Mouse (Mus musculus): ENCODE data around the gene Mylk2. TPM values are rescaled to one million over a fixed set of nuclear protein-coding genes. Genes with fewer than 3 reads are reported as not detected.

Gene Mylk2
- polyA plus RNA-seq, 1 experiment from 2014 or later, result 0.08 TPM

DNA sequence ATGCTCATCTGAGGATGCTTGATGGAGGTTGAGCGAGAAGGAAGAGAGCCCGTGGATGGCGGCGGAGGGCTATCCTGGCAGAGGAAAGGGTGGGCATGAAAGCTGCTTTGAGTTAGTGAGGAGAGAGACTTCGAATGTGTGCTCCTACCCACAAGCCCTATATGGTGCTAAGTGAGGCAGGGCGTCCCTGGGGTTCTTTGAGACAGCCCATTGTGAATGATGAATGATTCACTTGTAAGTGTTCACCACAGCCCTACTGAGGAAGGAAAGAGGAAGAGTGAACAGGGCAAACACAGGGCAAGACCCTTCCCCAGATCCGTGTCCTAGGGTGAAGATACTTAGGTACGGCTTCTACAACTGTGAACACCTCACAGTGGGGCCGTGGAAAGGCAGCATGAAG is 15.7 kb downstream of the Mylk2 start:
- no peak for DNase-seq (ENCODE audit: low spot score)
- H3K4me3 ChIP-seq (ENCODE audit: low read depth, low read length), result no peak overlapping the region
- no peaks in the 10 kb centered on the region for H3K27me3 ChIP-seq (ENCODE audit: control insufficient read depth, insufficient read depth, low read length)
- H3K36me3 ChIP-seq (replicated peaks; ENCODE audit: control insufficient read depth, insufficient read depth, low read depth, low read length), result no peaks in the 10 kb centered on the region
- no peak overlapping the region for H3K9ac ChIP-seq (replicated peaks; ENCODE audit: low read length)
- no peak overlapping the region for H3K27ac ChIP-seq (replicated peaks; ENCODE audit: low read depth, low read length)
- WGBS, result 56% methylated on average over 9 of the region's 9 CpGs
- H3K4me2 ChIP-seq (ENCODE audit: low read depth, low read length), result no peak overlapping the region
- ATAC-seq (replicated peaks; ENCODE audit: insufficient number of reproducible peaks, low FRiP score, low TSS enrichment, low read depth), result no peak
- H3K4me1 ChIP-seq (ENCODE audit: control insufficient read depth, insufficient read depth, low read length), result peaks cover 9% of the 10 kb centered on the region
- H3K9me3 ChIP-seq (replicated peaks; ENCODE audit: control insufficient read depth, low read length), result no peaks in the 10 kb centered on the region

DNA sequence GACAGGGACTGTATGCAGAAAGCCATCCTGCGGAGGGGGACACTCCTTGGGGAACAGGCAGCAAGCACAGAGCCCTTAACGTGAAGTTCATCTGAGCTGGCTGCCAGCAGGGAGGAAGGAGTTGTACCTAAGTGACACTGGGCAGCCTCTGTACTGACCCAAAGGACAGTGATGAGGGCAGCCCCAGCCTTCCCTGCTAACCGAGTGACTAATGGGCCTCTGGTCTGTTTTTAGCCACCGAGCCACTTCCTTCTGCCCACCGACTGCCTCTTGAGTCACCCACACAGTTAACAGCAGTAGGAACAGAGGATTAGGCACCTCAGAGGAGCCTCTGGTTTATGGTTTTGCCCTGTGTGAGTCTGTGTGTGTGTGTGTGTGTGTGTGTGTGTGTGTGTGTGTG is 16.2 kb downstream of the Mylk2 start:
- ATAC-seq (replicated peaks; ENCODE audit: insufficient number of reproducible peaks, low FRiP score, low TSS enrichment, low read depth) (no peak), DNase-seq (ENCODE audit: low spot score) (no peak)
- Histone ChIP-seq H3K27me3 (ENCODE audit: control insufficient read depth, insufficient read depth, low read length) (no peaks in the 10 kb centered on the region), H3K9me3 (replicated peaks; ENCODE audit: control insufficient read depth, low read length) (no peaks in the 10 kb centered on the region), H3K4me2 (ENCODE audit: low read depth, low read length) (no peak overlapping the region), H3K4me1 (ENCODE audit: control insufficient read depth, insufficient read depth, low read length) (peaks cover 7% of the 10 kb centered on the region), H3K9ac (replicated peaks; ENCODE audit: low read length) (no peak overlapping the region), H3K36me3 (replicated peaks; ENCODE audit: control insufficient read depth, insufficient read depth, low read depth, low read length) (no peaks in the 10 kb centered on the region), H3K4me3 (ENCODE audit: low read depth, low read length) (no peak overlapping the region), H3K27ac (replicated peaks; ENCODE audit: low read depth, low read length) (no peak overlapping the region)
- 61% methylated on average over 5 of the region's 5 CpGs for WGBS

DNA sequence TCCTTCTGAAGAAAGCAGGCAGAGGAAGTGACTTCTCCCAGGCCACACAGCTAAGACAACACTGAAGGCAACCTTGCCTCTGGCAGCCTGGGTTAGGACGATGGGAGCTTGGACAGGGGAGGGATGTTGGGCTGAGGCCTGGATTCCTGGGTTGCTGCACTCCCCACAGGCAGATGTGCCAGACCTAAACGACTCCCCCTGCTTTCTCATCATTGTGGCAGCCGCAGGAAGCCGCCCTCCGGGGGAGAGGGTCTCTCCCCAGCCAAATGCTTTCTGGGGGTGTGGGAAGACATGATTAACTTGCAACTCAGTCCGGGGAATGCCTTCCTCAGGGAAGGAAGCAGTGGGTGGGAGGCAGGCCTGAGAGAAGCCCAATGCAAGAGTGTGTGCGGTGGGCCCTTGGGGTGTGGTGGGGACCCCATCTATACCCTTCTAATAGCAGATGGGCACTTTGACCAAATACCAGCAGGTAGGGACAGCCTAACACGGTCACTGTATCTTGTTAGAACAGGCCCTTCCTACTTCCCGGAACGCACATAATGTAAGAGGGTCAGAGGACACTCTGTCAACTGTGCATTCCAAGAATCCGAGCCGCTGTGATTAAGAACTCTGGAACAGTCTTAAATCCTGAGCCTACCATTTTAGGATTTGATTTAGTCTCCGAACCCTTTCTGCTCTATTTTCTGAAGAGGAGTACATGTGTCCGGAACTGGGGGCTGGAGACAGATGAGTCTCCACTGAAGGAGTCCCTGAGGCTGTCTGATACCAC is 17.3 kb downstream of the Mylk2 start:
- no peak overlapping the region for H3K27ac ChIP-seq (replicated peaks; ENCODE audit: low read depth, low read length)
- no peak overlapping the region; the same call in 1 of the 2 replicates for H3K9ac ChIP-seq (replicated peaks; ENCODE audit: low read length)
- peaks cover 7% of the 10 kb centered on the region for H3K4me1 ChIP-seq (ENCODE audit: control insufficient read depth, insufficient read depth, low read length)
- no peak overlapping the region for H3K4me3 ChIP-seq (ENCODE audit: low read depth, low read length)
- H3K4me2 ChIP-seq (ENCODE audit: low read depth, low read length), result no peak overlapping the region
- H3K9me3 ChIP-seq (replicated peaks; ENCODE audit: control insufficient read depth, low read length), result no peaks in the 10 kb centered on the region
- no peak for DNase-seq (ENCODE audit: low spot score)
- no peak for ATAC-seq (replicated peaks; ENCODE audit: insufficient number of reproducible peaks, low FRiP score, low TSS enrichment, low read depth)
- no peaks in the 10 kb centered on the region for H3K36me3 ChIP-seq (replicated peaks; ENCODE audit: control insufficient read depth, insufficient read depth, low read depth, low read length)
- no peaks in the 10 kb centered on the region for H3K27me3 ChIP-seq (ENCODE audit: control insufficient read depth, insufficient read depth, low read length)
- 42% methylated on average over 14 of the region's 14 CpGs for WGBS

- Histone ChIP-seq H3K27me3 (ENCODE audit: control insufficient read depth, insufficient read depth, low read length) (no peaks in the 10 kb centered on the region), H3K9me3 (replicated peaks; ENCODE audit: control insufficient read depth, low read length) (no peaks in the 10 kb centered on the region), H3K4me2 (ENCODE audit: low read depth, low read length) (no peak overlapping the region), H3K4me1 (ENCODE audit: control insufficient read depth, insufficient read depth, low read length) (peaks cover 7% of the 10 kb centered on the region), H3K4me3 (ENCODE audit: low read depth, low read length) (no peak overlapping the region), H3K36me3 (replicated peaks; ENCODE audit: control insufficient read depth, insufficient read depth, low read depth, low read length) (no peaks in the 10 kb centered on the region), H3K9ac (replicated peaks; ENCODE audit: low read length) (no peak overlapping the region), H3K27ac (replicated peaks; ENCODE audit: low read depth, low read length) (no peak overlapping the region)
- DNase-seq (ENCODE audit: low spot score) (no peak), ATAC-seq (replicated peaks; ENCODE audit: insufficient number of reproducible peaks, low FRiP score, low TSS enrichment, low read depth) (no peak)
- 70% methylated on average over 3 of the region's 3 CpGs for WGBS
Observed at GRCm38 (mm10) chr2:152928988-152929370, 17.8 kb downstream of the Mylk2 start.

GRCm38 (mm10) chr2:152930276-152930675 is 19.1 kb downstream of the Mylk2 start:
- no peak overlapping the region for H3K27ac ChIP-seq (replicated peaks; ENCODE audit: low read depth, low read length)
- WGBS, result 27% methylated on average over 2 of the region's 2 CpGs

DNA sequence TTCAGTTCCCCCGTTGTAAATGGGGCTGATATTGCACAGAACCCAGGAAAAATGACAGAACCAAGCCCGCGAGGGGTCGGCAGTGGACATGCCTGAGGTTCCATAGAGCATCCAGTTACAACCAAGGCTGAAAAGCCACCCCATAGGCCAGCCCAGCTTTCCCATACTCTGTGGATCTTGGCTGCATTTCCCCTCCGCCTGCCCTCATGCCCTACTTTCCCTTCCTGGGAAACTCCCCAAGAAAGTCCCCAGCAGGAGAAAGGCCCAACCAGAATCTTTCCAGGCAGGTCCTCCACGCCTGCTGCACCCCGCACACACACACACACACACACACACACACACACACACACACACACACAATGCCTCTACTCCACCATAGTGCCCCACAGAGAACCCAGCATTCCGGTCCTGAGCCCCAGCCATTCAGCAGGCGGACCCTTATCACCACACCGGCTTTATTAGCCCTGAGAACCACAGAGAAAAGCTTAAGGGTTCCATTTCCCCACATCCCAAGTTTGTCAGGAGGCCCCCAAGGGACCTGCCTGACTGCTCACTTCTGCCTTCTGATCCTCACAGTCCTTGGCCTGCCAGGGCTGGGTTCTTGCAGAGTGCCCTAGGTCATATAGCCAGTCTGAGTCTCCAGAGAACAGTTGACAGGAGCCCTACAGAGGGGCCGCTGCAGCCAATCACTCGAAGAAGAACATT is 20.5 kb downstream of the Mylk2 start:
- Histone ChIP-seq H3K27me3 (ENCODE audit: control insufficient read depth, insufficient read depth, low read length) (no peaks in the 10 kb centered on the region), H3K4me3 (ENCODE audit: low read depth, low read length) (no peak overlapping the region), H3K9me3 (replicated peaks; ENCODE audit: control insufficient read depth, low read length) (no peaks in the 10 kb centered on the region), H3K27ac (replicated peaks; ENCODE audit: low read depth, low read length) (no peak overlapping the region), H3K36me3 (replicated peaks; ENCODE audit: control insufficient read depth, insufficient read depth, low read depth, low read length) (no peaks in the 10 kb centered on the region), H3K4me1 (ENCODE audit: control insufficient read depth, insufficient read depth, low read length) (no peaks in the 10 kb centered on the region; the same call in 1 of the 2 replicates), H3K4me2 (ENCODE audit: low read depth, low read length) (no peak overlapping the region), H3K9ac (replicated peaks; ENCODE audit: low read length) (no peak overlapping the region)
- ATAC-seq (replicated peaks; ENCODE audit: insufficient number of reproducible peaks, low FRiP score, low TSS enrichment, low read depth) (no peak), DNase-seq (ENCODE audit: low spot score) (no peak)
- 70% methylated on average over 12 of the region's 12 CpGs for WGBS

More at GRCm38 (mm10) chr2:152930276-152930675, 19.1 kb downstream of the Mylk2 start:
- Histone ChIP-seq H3K27me3 (ENCODE audit: control insufficient read depth, insufficient read depth, low read length) (no peaks in the 10 kb centered on the region), H3K4me3 (ENCODE audit: low read depth, low read length) (no peak overlapping the region), H3K9ac (replicated peaks; ENCODE audit: low read length) (no peak overlapping the region), H3K4me1 (ENCODE audit: control insufficient read depth, insufficient read depth, low read length) (peaks cover 5% of the 10 kb centered on the region), H3K9me3 (replicated peaks; ENCODE audit: control insufficient read depth, low read length) (no peaks in the 10 kb centered on the region), H3K36me3 (replicated peaks; ENCODE audit: control insufficient read depth, insufficient read depth, low read depth, low read length) (no peaks in the 10 kb centered on the region), H3K4me2 (ENCODE audit: low read depth, low read length) (no peak overlapping the region)
- DNase-seq (ENCODE audit: low spot score), result no peak
- ATAC-seq (replicated peaks; ENCODE audit: insufficient number of reproducible peaks, low FRiP score, low TSS enrichment, low read depth), result no peak

DNA sequence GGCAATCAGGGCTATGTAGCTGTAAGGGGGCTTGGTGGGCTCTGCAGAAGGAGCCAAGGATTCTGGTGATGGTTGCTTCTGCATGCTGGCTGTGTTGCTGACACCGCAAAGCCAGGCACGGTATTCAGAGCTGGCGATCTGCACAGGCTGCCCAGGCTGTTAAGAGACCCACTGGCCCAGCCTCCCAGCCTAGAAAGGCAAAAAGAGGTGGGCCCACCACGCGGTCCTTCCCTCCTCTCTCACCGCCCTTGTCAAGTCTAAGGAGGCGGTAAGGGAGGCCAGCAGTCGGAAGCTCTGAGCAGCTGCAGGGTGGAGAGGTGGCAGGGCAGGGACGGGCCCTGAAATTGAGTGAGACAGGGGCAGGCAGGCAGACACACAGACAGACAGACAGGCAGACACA is 21.9 kb downstream of the Mylk2 start, which contains the start of gene Foxs1:
Gene Foxs1 (minus strand): TSS at position 161 of the 400 bp plus-strand sequence.
- no peak for ATAC-seq (replicated peaks; ENCODE audit: insufficient number of reproducible peaks, low FRiP score, low TSS enrichment, low read depth)
- no peak within 1 kb of the TSS for H3K4me2 ChIP-seq (ENCODE audit: low read depth, low read length)
- H3K9me3 ChIP-seq (replicated peaks; ENCODE audit: control insufficient read depth, low read length), result no peaks in the 10 kb centered on the region
- WGBS, result 36% methylated on average over 9 of the region's 9 CpGs
- H3K9ac ChIP-seq (replicated peaks; ENCODE audit: low read length), result no peak within 1 kb of the TSS
- no peaks in the 10 kb centered on the region for H3K4me1 ChIP-seq (ENCODE audit: control insufficient read depth, insufficient read depth, low read length)
- no peak for DNase-seq (ENCODE audit: low spot score)
- no peaks in the 10 kb centered on the region for H3K27me3 ChIP-seq (ENCODE audit: control insufficient read depth, insufficient read depth, low read length)
- no peak within 1 kb of the TSS for H3K27ac ChIP-seq (replicated peaks; ENCODE audit: low read depth, low read length)
- H3K36me3 ChIP-seq (replicated peaks; ENCODE audit: control insufficient read depth, insufficient read depth, low read depth, low read length), result no peaks in the 10 kb centered on the region
- H3K4me3 ChIP-seq (ENCODE audit: low read depth, low read length), result no peak within 1 kb of the TSS

- WGBS, result 25% methylated on average over 5 of the region's 5 CpGs
- no peaks in the 10 kb centered on the region for H3K4me1 ChIP-seq (ENCODE audit: control insufficient read depth, insufficient read depth, low read length)
Observed at GRCm38 (mm10) chr2:152933614-152934013, 22.5 kb downstream of the Mylk2 start.

More at GRCm38 (mm10) chr2:152933614-152934013, 22.5 kb downstream of the Mylk2 start:
- no peak for ATAC-seq (replicated peaks; ENCODE audit: insufficient number of reproducible peaks, low FRiP score, low TSS enrichment, low read depth)
- Histone ChIP-seq H3K9ac (replicated peaks; ENCODE audit: low read length) (no peak overlapping the region), H3K4me3 (ENCODE audit: low read depth, low read length) (no peak overlapping the region), H3K9me3 (replicated peaks; ENCODE audit: control insufficient read depth, low read length) (no peaks in the 10 kb centered on the region), H3K27me3 (ENCODE audit: control insufficient read depth, insufficient read depth, low read length) (no peaks in the 10 kb centered on the region), H3K27ac (replicated peaks; ENCODE audit: low read depth, low read length) (no peak overlapping the region), H3K4me2 (ENCODE audit: low read depth, low read length) (no peak overlapping the region), H3K36me3 (replicated peaks; ENCODE audit: control insufficient read depth, insufficient read depth, low read depth, low read length) (no peaks in the 10 kb centered on the region)
- DNase-seq (ENCODE audit: low spot score), result peak; percentile 70
